Mouse (Mus musculus) forebrain, embryonic 14.5 days (tissue): ENCODE data around the gene Nudt15. TPM values are rescaled to one million over a fixed set of nuclear protein-coding genes. Genes with fewer than 3 reads are reported as not detected.

Source experiments
- ATAC-seq: fragments of 200-750 bp; cut with Nextera tagmentation; 2 replicates; pipeline ENCODE4 v1.8.0; 2017; ENCODE audit warnings: mild to moderate bottlenecking, moderate library complexity
- DNase-seq: peaks from one replicate; pipeline ENCODE4 v3.0.0-alpha.2; 2015; ENCODE audit warnings: low spot score
- H3K27ac ChIP-seq: fragments of 300-500 bp; sonication (generic); 2 replicates; pipeline ENCODE4 v1.5.1; 2014; ENCODE audit warnings: low read depth, mild to moderate bottlenecking, control low read depth, low read length, moderate library complexity
- H3K27me3 ChIP-seq: fragments of 300-500 bp; sonication (generic); replicated peaks from 2 replicates; pipeline ENCODE4 v1.6.1; 2014; ENCODE audit warnings: low read length, control low read depth, mixed read lengths; ENCODE audit not compliant: control insufficient read depth, insufficient read depth
- H3K36me3 ChIP-seq: fragments of 300-500 bp; sonication (generic); 2 replicates; pipeline ENCODE4 v1.6.1; 2014; ENCODE audit warnings: low read length, control low read depth; ENCODE audit not compliant: control insufficient read depth, insufficient read depth
- H3K4me1 ChIP-seq: fragments of 300-500 bp; sonication (generic); 2 replicates; pipeline ENCODE4 v1.6.1; 2014; ENCODE audit warnings: antibody characterized with exemption, low read length, control low read depth; ENCODE audit not compliant: control insufficient read depth, insufficient read depth
- H3K4me2 ChIP-seq: fragments of 300-500 bp; sonication (generic); 2 replicates; pipeline ENCODE4 v1.6.1; 2014; ENCODE audit warnings: mild to moderate bottlenecking, control low read depth, low read length
- H3K4me3 ChIP-seq: fragments of 300-500 bp; sonication (generic); 2 replicates; pipeline ENCODE4 v1.5.1; 2014; ENCODE audit warnings: low read depth, low read length, control low read depth
- H3K9ac ChIP-seq: fragments of 300-500 bp; sonication (generic); 2 replicates; pipeline ENCODE4 v1.6.1; 2014; ENCODE audit warnings: mild to moderate bottlenecking, low read length, control low read depth, moderate library complexity
- H3K9me3 ChIP-seq: fragments of 300-500 bp; sonication (generic); replicated peaks from 2 replicates; pipeline ENCODE4 v1.6.1; 2016; ENCODE audit warnings: low read length, control low read depth, mixed read lengths; ENCODE audit not compliant: control insufficient read depth
- WGBS: fragments of 180-500 bp; shearing (Covaris S2); extraction: QIAGEN DNeasy Blood & Tissue Kit; methylation state at CpG from one replicate; pipeline ENCODE4 v1.1.7; 2014; 5-methylcytosine and 5-hydroxymethylcytosine counted together
- polyA plus RNA-seq: library from polyadenylated mRNA; unstranded; fragments of >200 nt; fragmentation: Nextera tagmentation; extraction: Ambion mirVana; gene quantifications from 2 replicates; pipeline ENCODE4 v1.2.1, GENCODE M21; 2014

Gene Nudt15
- polyA plus RNA-seq, 1 experiment from 2014 or later: 9.1 TPM

- Histone ChIP-seq H3K9me3 (no peaks in the 10 kb centered on the region), H3K4me1 (peaks cover 25% of the 10 kb centered on the region), H3K27ac (no peak overlapping the region), H3K36me3 (no peaks in the 10 kb centered on the region), H3K4me3 (no peak overlapping the region), H3K4me2 (no peak overlapping the region), H3K9ac (no peak overlapping the region), H3K27me3 (no peaks in the 10 kb centered on the region)
- ATAC-seq: no peak
- no peak for DNase-seq
- WGBS: 83% methylated on average over 3 of the region's 3 CpGs
These were observed 69.7 kb downstream of the Nudt15 start for GRCm38 (mm10) chr14:73478321-73478720.

- H3K27ac ChIP-seq: peak overlapping the region; percentile 66; the same call in 1 of the 2 replicates
- 93% methylated on average over 10 of the region's 10 CpGs for WGBS
- H3K4me1 ChIP-seq: peaks cover 31% of the 10 kb centered on the region
These were observed 71.0 kb downstream of the Nudt15 start for GRCm38 (mm10) chr14:73477077-73477476.

GRCm38 (mm10) chr14:73476361-73476934 lies 71.6 kb downstream of the Nudt15 start:
- Histone ChIP-seq H3K27ac (peak overlapping the region; percentile 66), H3K4me2 (no peak overlapping the region), H3K4me1 (peaks cover 31% of the 10 kb centered on the region), H3K27me3 (no peaks in the 10 kb centered on the region), H3K9me3 (no peaks in the 10 kb centered on the region), H3K9ac (no peak overlapping the region), H3K36me3 (no peaks in the 10 kb centered on the region), H3K4me3 (no peak overlapping the region)
- DNase-seq: peak; percentile 77
- WGBS: 57% methylated on average over 8 of the region's 8 CpGs
- peak; percentile 79 for ATAC-seq

More at GRCm38 (mm10) chr14:73477077-73477476, 71.0 kb downstream of the Nudt15 start:
- no peak for ATAC-seq
- Histone ChIP-seq H3K9me3 (no peaks in the 10 kb centered on the region), H3K36me3 (no peaks in the 10 kb centered on the region), H3K4me3 (no peak overlapping the region), H3K9ac (no peak overlapping the region), H3K27me3 (no peaks in the 10 kb centered on the region), H3K4me2 (no peak overlapping the region)
- DNase-seq: no peak

GRCm38 (mm10) chr14:73475506-73475905 lies 72.5 kb downstream of the Nudt15 start:
- H3K36me3 ChIP-seq: no peaks in the 10 kb centered on the region
- H3K27me3 ChIP-seq: no peaks in the 10 kb centered on the region
- no peak for DNase-seq
- no peak overlapping the region for H3K9ac ChIP-seq
- H3K27ac ChIP-seq: 0 out of 2 replicates have a peak overlapping the region, but pooled peaks have one; percentile 55
- no peaks in the 10 kb centered on the region for H3K9me3 ChIP-seq
- H3K4me2 ChIP-seq: no peak overlapping the region
- no peak overlapping the region for H3K4me3 ChIP-seq
- H3K4me1 ChIP-seq: peaks cover 31% of the 10 kb centered on the region
- 63% methylated on average over 7 of the region's 7 CpGs for WGBS
- no peak for ATAC-seq

GRCm38 (mm10) chr14:73474636-73475093 lies 73.4 kb downstream of the Nudt15 start:
- H3K27me3 ChIP-seq: no peaks in the 10 kb centered on the region
- H3K9me3 ChIP-seq: no peaks in the 10 kb centered on the region
- no peak overlapping the region for H3K9ac ChIP-seq
- no peaks in the 10 kb centered on the region for H3K36me3 ChIP-seq
- no peak overlapping the region for H3K4me3 ChIP-seq
- ATAC-seq (peak; percentile 16; the same call in 1 of the 2 replicates), DNase-seq (peak; percentile 80)
- peak overlapping the region; percentile 52; the same call in 1 of the 2 replicates for H3K27ac ChIP-seq
- peak overlapping the region; percentile 18; the same call in 1 of the 2 replicates for H3K4me2 ChIP-seq
- peaks cover 31% of the 10 kb centered on the region for H3K4me1 ChIP-seq
- WGBS: 10% methylated on average over 7 of the region's 7 CpGs

- no peak overlapping the region for H3K9ac ChIP-seq
- peak overlapping the region; percentile 18; the same call in 1 of the 2 replicates for H3K4me2 ChIP-seq
- DNase-seq (peak; percentile 68), ATAC-seq (no peak)
- H3K4me1 ChIP-seq: peaks cover 31% of the 10 kb centered on the region
- no peaks in the 10 kb centered on the region for H3K9me3 ChIP-seq
- H3K27me3 ChIP-seq: no peaks in the 10 kb centered on the region
- H3K36me3 ChIP-seq: no peaks in the 10 kb centered on the region
- H3K4me3 ChIP-seq: no peak overlapping the region
- 59% methylated on average over 3 of the region's 3 CpGs for WGBS
- H3K27ac ChIP-seq: peak overlapping the region; percentile 48; the same call in 1 of the 2 replicates
These were observed 74.2 kb downstream of the Nudt15 start for GRCm38 (mm10) chr14:73473670-73474460.

- Histone ChIP-seq H3K27ac (no peak overlapping the region), H3K36me3 (no peaks in the 10 kb centered on the region), H3K9me3 (no peaks in the 10 kb centered on the region), H3K4me2 (no peak overlapping the region), H3K4me3 (no peak overlapping the region), H3K4me1 (peaks cover 31% of the 10 kb centered on the region), H3K9ac (no peak overlapping the region), H3K27me3 (no peaks in the 10 kb centered on the region)
- peak; percentile 60 for DNase-seq
- ATAC-seq: no peak
- WGBS: 35% methylated on average over 7 of the region's 7 CpGs
These were observed 75.8 kb downstream of the Nudt15 start for GRCm38 (mm10) chr14:73472205-73472604.

GRCm38 (mm10) chr14:73470593-73470992 lies 77.4 kb downstream of the Nudt15 start:
- no peak for ATAC-seq
- Histone ChIP-seq H3K4me3 (no peak overlapping the region), H3K27ac (no peak overlapping the region), H3K9ac (no peak overlapping the region), H3K27me3 (no peaks in the 10 kb centered on the region), H3K4me2 (no peak overlapping the region), H3K4me1 (peaks cover 25% of the 10 kb centered on the region), H3K9me3 (no peaks in the 10 kb centered on the region), H3K36me3 (no peaks in the 10 kb centered on the region)
- 73% methylated on average over 8 of the region's 8 CpGs for WGBS
- DNase-seq: no peak

- Histone ChIP-seq H3K4me2 (no peak overlapping the region), H3K4me3 (no peak overlapping the region), H3K9ac (no peak overlapping the region), H3K36me3 (no peaks in the 10 kb centered on the region), H3K4me1 (peaks cover 15% of the 10 kb centered on the region), H3K27me3 (no peaks in the 10 kb centered on the region), H3K27ac (peak overlapping the region; percentile 45; the same call in 1 of the 2 replicates), H3K9me3 (no peaks in the 10 kb centered on the region)
- peak; percentile 89 for ATAC-seq
- 60% methylated on average over 7 of the region's 7 CpGs for WGBS
- peak; percentile 86 for DNase-seq
These were observed 78.5 kb downstream of the Nudt15 start for GRCm38 (mm10) chr14:73469506-73469905.
